Mouse (Mus musculus) cortical plate, adult 2 months (tissue): ENCODE results near the gene Plekha5.

ENCODE experiments used
- CTCF ChIP-seq: fragments of 200-500 bp; IDR thresholded peaks from 2 replicates; pipeline ENCODE4 v1.5.1; 2011; ENCODE audit warnings: mild to moderate bottlenecking, control low read depth, low read length; ENCODE audit not compliant: insufficient read depth; ENCODE audit errors: extremely low read depth
- POLR2A ChIP-seq: fragments of 200-500 bp; IDR thresholded peaks from 2 replicates; pipeline ENCODE4 v1.6.1; 2011; ENCODE audit warnings: mild to moderate bottlenecking, low read length, control low read depth; ENCODE audit not compliant: insufficient read depth; ENCODE audit errors: extremely low read depth

DNA sequence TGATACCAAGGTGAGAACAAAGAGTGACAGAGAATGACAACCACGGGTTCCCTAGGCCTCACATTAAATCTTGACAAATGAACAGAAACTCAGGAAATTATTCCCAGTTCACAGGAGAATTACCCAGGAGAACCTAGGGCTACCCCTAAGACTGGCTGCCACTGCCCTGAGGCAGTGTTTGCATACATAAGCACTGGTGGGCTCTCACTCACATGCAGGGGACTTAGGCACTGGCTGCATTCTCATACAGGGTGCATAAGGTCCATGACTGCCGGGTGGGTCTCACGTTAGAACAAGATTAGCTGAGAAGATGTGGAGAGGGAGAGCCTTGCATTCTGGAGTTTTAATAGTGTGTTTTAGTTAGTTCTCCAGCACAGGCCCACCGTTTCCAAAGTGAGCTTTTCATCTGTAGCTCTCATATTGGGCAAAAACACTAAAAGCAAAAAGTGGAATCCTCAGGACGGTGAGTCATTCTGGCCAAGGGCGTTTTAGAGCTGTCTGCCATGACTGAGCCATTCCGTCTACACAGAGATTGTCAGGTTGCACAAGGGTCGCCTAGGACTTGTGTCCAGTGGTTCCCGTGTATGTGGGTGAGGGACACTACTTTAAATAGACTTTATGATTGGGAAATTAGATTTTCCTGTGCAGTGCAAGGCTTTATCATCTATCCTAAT lies 138.2 kb downstream of the Plekha5 start:
- TF ChIP-seq CTCF (no peak), POLR2A (no peak)
